Mouse (Mus musculus) monocyte, adult 5-6 weeks (primary cell): Measurements from ENCODE around the gene Cep250. TPM values are rescaled to one million over a fixed set of nuclear protein-coding genes. Genes with fewer than 3 reads are reported as not detected.

Experiments
- ATAC-seq: fragments of 153-309, 156-312 bp; replicated peaks from 2 replicates; pipeline ENCODE4 v1.8.0; 2017; ENCODE audit warnings: mild to moderate bottlenecking; ENCODE audit not compliant: low TSS enrichment, insufficient number of reproducible peaks, severe bottlenecking, poor library complexity, low FRiP score
- total RNA-seq: library from RNA; stranded (forward); fragments of 200-1000, 200-491, 200-594 nt; gene quantifications from 3 replicates; pipeline ENCODE4 v1.2.3, GENCODE M21; 2017

Gene Cep250
- total RNA-seq, 1 experiment from 2014 or later, result 77.6 TPM

DNA sequence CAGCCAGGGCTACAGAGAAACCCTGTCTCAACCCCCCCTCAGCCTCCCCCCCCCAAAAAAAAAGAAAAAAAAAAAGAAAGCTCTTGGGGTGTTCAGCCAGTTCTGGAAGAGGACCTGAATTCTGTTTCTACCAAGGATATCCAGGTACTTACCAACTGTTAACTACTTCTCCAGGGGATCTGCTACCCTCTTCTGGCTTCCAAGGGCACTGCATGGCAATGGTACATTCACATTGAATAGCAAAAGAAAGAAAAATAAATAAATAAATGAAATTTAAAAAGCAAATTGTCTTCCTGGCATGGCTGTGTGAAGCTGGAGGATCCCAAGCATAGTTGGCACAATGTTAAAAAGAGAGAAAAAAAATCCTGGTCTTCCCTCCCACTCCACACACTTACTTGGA is 4.3 kb upstream of the Cep250 start:
- ATAC-seq, result no peak

DNA sequence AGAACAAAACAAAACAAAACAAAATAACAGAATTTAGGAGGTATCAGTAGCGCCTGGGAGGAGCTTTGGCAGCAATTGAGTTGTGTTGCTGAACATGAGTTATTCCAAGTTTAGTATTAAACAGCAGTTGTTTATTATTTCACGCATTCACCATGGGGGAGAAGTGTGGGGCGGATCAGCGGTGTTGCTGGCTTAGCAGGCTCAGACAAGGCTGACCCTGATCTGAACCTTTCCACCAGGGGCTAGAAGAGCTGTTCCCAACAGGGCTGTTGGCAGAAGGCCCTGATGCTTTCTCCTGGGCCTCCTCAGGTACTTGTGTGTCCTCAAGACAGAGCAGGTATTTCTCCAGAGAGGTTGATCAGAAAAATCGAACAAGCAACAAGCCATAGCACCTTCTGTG is 3.7 kb downstream of the Cep250 start:
- ATAC-seq, result no peak

DNA sequence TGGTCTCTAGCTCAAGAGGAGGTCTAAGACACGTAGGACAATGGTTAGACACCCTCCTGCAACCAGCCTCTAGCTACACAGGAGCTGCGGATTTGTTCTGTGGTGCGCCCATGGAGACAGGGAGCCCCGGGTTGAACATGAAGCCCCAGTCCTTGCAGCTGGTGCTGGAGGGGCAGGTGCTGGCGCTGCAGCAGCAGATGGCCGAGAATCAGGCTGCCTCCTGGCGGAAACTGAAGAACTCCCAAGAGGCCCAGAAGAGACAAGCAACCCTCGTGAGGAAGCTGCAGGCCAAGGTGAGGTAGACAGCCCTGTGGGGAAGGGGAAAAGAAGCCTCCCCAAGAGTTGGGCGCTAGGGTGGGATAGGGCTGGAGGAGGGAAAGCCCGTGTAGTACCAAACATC is 5.6 kb downstream of the Cep250 start:
- no peak for ATAC-seq

- no peak for ATAC-seq
Observed at GRCm38 (mm10) chr2:155962991-155963390, 6.7 kb downstream of the Cep250 start.

GRCm38 (mm10) chr2:155973348-155973747 is 17.1 kb downstream of the Cep250 start:
- no peak for ATAC-seq

DNA sequence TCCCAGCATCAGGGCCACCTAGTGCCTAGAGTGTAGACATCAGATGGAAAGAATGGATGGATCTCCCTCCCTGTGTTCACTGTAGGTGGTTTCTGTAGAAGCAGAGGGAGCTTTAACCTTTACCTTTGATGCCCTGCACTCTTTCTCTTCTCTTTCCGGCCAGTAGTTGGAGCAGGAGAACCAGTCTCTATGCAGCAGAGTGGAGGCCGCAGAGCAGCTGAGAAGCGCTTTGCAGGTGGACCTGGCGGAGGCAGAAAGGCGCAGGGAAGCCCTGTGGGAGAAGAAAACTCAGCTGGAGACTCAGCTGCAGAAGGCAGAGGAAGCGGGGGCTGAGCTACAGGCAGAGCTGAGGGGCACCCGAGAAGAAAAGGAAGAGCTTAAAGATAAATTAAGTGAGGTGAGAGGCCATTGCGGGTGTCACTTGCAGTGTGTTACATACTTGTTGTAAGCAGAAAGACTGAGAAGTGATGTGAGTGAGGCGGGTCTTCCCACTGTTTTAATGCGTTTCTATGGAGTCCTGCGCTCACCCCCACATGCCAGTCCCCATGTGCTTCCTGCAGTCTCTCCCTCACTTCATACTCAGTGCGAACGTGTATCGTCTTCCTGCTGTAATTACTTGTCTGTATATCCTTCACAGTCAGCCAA is 18.0 kb downstream of the Cep250 start:
- ATAC-seq, result no peak

DNA sequence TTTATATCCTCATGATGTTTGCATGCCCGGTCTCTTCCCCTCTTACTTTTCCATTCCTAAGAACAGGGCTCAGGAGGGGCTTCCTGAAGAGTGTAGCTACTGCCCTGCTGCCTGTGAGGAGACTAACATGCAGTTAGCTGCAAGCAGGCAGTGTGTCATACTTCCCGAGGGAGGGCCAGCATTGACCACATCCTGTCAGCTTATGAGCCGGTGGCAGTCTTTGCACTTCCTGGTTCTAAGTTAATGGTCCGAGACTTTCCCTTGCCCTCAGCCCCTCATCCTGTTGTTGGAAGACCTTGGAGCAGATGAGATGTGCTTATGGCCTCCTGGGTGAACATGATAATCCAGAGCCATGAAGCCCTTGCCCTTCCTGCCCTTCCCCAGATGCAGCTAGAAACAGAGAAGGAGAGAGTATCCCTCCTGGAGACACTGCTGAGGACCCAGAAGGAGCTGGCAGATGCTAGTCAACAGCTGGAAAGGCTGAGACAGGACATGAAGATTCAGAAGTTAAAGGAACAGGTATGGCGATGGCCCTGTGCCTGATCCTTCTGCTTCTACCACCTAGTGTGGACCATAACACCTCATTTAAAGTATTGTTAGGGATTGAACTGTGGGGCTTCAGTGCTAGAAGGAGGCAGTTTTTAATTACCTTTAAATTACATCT is 23.2 kb downstream of the Cep250 start:
- ATAC-seq, result peak; percentile 92

GRCm38 (mm10) chr2:155985776-155986175 is 29.5 kb downstream of the Cep250 start:
- no peak for ATAC-seq

DNA sequence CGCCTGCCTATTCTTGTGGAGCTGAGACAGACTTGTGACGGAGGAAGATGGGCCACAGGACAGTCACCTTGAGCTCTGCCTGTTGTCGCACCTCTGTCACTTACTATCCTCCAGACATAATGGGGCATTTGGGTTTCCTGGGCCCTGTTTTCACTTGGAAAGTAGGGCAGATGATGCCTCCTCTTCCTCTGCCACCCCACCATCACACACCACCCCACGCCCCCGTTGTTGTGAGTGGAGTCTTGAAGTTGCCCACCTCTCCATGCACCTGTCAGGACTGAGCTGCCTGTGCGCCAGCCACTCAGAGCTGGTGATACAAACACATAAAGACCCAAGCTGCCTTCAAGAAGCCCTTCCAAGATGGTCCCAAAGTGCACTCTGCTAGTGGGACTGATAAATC is 30.9 kb downstream of the Cep250 start:
- ATAC-seq, result no peak

- no peak for ATAC-seq
Observed at GRCm38 (mm10) chr2:155989085-155989484, 32.8 kb downstream of the Cep250 start.

DNA sequence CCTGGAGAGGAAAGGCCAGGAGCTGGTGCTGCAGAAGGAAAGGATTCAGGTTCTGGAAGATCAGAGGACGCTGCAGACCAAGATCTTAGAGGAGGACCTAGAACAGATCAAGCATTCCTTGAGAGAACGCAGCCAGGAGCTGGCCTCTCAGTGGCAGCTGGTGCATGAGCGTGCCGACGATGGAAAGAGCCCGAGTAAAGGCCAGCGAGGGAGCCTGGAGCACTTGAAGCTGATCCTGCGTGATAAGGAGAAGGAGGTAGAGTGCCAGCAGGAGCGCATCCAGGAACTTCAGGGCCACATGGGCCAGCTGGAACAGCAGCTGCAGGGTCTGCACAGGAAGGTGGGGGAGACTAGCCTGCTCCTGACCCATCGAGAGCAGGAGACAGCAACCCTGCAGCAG is 34.9 kb downstream of the Cep250 start:
- ATAC-seq, result no peak

- no peak for ATAC-seq
Observed at GRCm38 (mm10) chr2:155991863-155992321, 35.6 kb downstream of the Cep250 start.

DNA sequence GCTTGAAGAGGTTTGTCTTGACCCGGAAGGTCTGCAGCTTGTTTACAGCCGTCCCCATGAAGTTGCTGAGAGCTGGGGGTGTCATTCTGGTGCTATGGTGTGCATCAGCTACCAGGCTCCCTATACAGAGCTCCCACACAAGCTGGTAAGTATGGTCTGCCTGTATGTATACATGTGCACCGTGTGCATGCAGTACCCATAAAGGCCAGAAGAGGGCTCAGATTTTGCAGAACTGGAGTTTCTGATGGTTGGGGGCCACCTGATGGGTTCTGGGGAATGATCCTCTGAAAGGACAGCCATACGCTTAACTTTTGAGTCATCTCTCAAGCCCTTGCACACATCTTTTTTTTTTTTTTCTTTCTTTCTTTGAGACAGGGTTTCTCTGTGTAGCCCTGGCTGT is 49.1 kb downstream of the Cep250 start:
- ATAC-seq, result no peak

GRCm38 (mm10) chr2:156007888-156008532 is 51.8 kb downstream of the Cep250 start, which contains the start of the genes 6430550D23Rik and Ergic3:
Gene 6430550D23Rik, minus strand, starts transcription at chr2:156007977.
Gene Ergic3, plus strand, starts transcription at chr2:156008045.
- ATAC-seq, result peak; percentile 99

GRCm38 (mm10) chr2:156018106-156018505 is 61.8 kb downstream of the Cep250 start:
- no peak for ATAC-seq

GRCm38 (mm10) chr2:156021219-156021618 is 65.0 kb downstream of the Cep250 start:
- no peak for ATAC-seq

GRCm38 (mm10) chr2:156021765-156022164 is 65.5 kb downstream of the Cep250 start:
- no peak for ATAC-seq

DNA sequence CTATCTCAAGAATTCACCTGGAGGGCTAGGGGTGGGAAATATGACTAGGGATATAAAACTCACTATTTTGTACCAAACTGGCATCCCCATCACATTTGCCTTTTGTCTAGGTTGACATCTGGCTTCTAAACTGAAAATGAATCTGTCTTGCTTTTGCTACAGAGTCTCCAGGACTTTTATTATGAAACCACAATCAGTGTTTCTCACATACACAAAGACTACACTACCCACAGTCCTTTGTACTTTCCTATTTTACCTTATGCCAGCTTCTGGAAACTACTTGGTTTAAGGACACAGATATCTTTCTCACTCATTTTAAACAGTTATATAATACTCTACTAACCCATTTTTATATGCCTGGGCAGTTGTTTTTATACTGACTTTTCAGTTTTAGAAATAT is 69.2 kb downstream of the Cep250 start:
- ATAC-seq, result no peak

GRCm38 (mm10) chr2:156039390-156039789 is 83.1 kb downstream of the Cep250 start:
- ATAC-seq, result no peak

GRCm38 (mm10) chr2:156042903-156043302 is 86.6 kb downstream of the Cep250 start:
- ATAC-seq, result no peak
